Mouse (Mus musculus) olfactory bulb, adult 2 months (tissue): ENCODE results near the gene Hsd3b5.

Source experiments
- CTCF ChIP-seq: fragments of 200-500 bp; IDR thresholded peaks from 2 replicates; pipeline ENCODE4 v1.5.1; 2012; ENCODE audit warnings: low read depth, mild to moderate bottlenecking, low read length, moderate library complexity; ENCODE audit not compliant: insufficient read depth
- POLR2A ChIP-seq: fragments of 200-500 bp; IDR thresholded peaks from 2 replicates; pipeline ENCODE4 v1.6.1; 2012; ENCODE audit warnings: mild to moderate bottlenecking, low read depth, low read length, moderate library complexity; ENCODE audit not compliant: insufficient read depth

DNA sequence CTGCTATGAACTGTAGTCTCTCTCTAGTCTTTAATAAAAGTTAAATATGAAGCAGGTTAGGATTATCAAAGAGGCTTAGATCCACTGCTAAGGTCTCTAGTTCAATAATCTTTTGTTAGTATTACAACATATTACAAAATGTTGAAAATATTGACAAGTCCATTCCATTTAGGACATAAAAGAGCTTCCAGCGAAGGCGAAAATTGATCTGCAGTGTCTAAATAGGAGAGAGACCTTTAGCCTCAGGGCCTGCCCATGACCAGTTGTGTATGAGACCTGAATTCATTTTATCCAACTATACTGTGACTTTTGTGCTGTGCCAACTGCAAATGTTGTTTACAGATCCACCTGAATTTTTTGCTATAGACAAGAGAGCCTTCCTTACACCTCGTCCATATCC lies 419 bp downstream of the Hsd3b5 start:
- TF ChIP-seq POLR2A: no peak
- TF ChIP-seq CTCF: no peak
